14 mouse cellular contexts compared by ENCODE assay signal in the genomic region with DNA sequence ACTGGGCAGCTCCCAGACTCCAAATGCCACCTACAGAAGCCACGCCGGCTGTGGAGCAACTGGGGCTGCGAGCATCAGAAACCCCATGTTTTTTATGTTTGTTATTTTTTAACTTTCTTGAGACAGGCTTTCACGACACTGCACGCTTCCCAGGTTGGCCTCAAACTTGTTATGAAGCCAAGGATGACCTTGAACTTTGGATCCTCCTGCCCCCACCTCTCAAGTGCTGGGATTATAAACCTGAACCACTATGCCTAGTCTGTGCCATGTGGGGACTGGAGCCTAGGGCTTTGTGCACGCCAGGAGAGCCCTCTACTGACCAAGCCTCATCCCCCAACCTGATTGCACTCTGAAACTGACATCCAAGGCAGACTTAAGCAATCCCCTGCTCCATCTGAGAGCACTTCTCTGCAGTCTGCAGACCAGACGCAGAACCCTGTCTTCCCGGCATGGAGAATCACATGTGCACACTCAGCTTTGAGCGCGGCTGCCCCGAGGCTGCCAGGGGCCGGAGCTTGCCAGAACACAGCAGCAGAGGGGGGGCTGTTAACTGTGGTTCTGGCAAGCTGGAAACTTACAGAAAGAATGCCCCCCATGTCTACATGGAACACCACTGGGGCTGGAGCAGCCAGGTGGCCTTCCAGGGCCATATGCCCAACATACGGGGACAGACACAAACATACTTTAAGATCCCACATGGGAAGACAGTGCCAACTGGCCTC. TPM values are rescaled to one million over a fixed set of nuclear protein-coding genes. Genes with fewer than 3 reads are reported as not detected.
DNase-seq lines count a peak whose midpoint lies in the region; ATAC-seq and TF ChIP-seq lines count a peak whose summit lies in the region.
"Had no signal": no experiment of that assay in that cellular context is flagged by ENCODE, and none has a peak within 500 bp of the region (broad histone marks: within the 10 kb centered on the region; RNA-seq: fewer than 3 reads in every experiment).

No protein-coding gene starts in this region.

- peak; percentile 30 for TF ChIP-seq CTCF in intestine, postnatal 0 days (IDR thresholded peaks at IDR 0.05; ENCODE audit: low read depth)
- no peak; the same call in 1 of the 2 replicates for TF ChIP-seq CTCF in midbrain, postnatal 0 days (IDR thresholded peaks at IDR 0.05)

- H3K4me2 ChIP-seq in forebrain, embryonic 15.5 days (replicated peaks), result no peak overlapping the region
- no peak overlapping the region for H3K4me2 ChIP-seq in forebrain, embryonic 16.5 days (ENCODE audit: low read length)
- H3K4me2 ChIP-seq in intestine, postnatal 0 days (replicated peaks; ENCODE audit: low read depth), result no peak overlapping the region
- H3K4me2 ChIP-seq in intestine, embryonic 16.5 days (ENCODE audit: low read depth, low read length), result no peak overlapping the region
- no peak overlapping the region for H3K4me2 ChIP-seq in midbrain, postnatal 0 days (ENCODE audit: low read depth, low read length, poor library complexity, severe bottlenecking)
- no peak overlapping the region for H3K4me2 ChIP-seq in midbrain, embryonic 16.5 days (ENCODE audit: low read length)
- H3K4me2 ChIP-seq: heart, embryonic 12.5 days; lung, embryonic 14.5 days had no signal

- H3K4me1 ChIP-seq in forebrain, embryonic 15.5 days, result peaks cover 61% of the 10 kb centered on the region
- H3K4me1 ChIP-seq in forebrain, embryonic 16.5 days (replicated peaks; ENCODE audit: control insufficient read depth, insufficient read depth, low read length), result peaks cover 31% of the 10 kb centered on the region
- H3K4me1 ChIP-seq in intestine, postnatal 0 days (replicated peaks; ENCODE audit: control insufficient read depth, insufficient read depth, low read length), result no peaks in the 10 kb centered on the region
- H3K4me1 ChIP-seq in intestine, embryonic 16.5 days (ENCODE audit: control insufficient read depth, insufficient read depth, low read length), result no peaks in the 10 kb centered on the region
- no peaks in the 10 kb centered on the region for H3K4me1 ChIP-seq in midbrain, postnatal 0 days (ENCODE audit: insufficient read depth, low read length)
- H3K4me1 ChIP-seq in midbrain, embryonic 16.5 days (ENCODE audit: control insufficient read depth, insufficient read depth, low read length), result peaks cover 4% of the 10 kb centered on the region; the same call in 1 of the 2 replicates

- no peaks in the 10 kb centered on the region for H3K27me3 ChIP-seq in forebrain, embryonic 15.5 days
- no peaks in the 10 kb centered on the region for H3K27me3 ChIP-seq in forebrain, embryonic 16.5 days (replicated peaks; ENCODE audit: control insufficient read depth, insufficient read depth, low read length)
- no peaks in the 10 kb centered on the region for H3K27me3 ChIP-seq in intestine, postnatal 0 days (replicated peaks; ENCODE audit: control insufficient read depth, insufficient read depth, low read length)
- H3K27me3 ChIP-seq in intestine, embryonic 16.5 days (replicated peaks; ENCODE audit: control insufficient read depth, insufficient read depth, low read length), result no peaks in the 10 kb centered on the region
- no peaks in the 10 kb centered on the region for H3K27me3 ChIP-seq in midbrain, postnatal 0 days (ENCODE audit: insufficient read depth, low read length)
- no peaks in the 10 kb centered on the region for H3K27me3 ChIP-seq in midbrain, embryonic 16.5 days (ENCODE audit: control insufficient read depth, insufficient read depth, low read depth, low read length)
- H3K27me3 ChIP-seq: heart, embryonic 12.5 days had no signal

- H3K9me3 ChIP-seq in forebrain, embryonic 15.5 days, result no peaks in the 10 kb centered on the region
- no peaks in the 10 kb centered on the region for H3K9me3 ChIP-seq in forebrain, embryonic 16.5 days (ENCODE audit: control insufficient read depth, low read length)
- no peaks in the 10 kb centered on the region for H3K9me3 ChIP-seq in intestine, postnatal 0 days (ENCODE audit: control insufficient read depth)
- H3K9me3 ChIP-seq in intestine, embryonic 16.5 days (ENCODE audit: control insufficient read depth, low read length), result no peaks in the 10 kb centered on the region
- no peaks in the 10 kb centered on the region for H3K9me3 ChIP-seq in midbrain, postnatal 0 days (ENCODE audit: low read length)
- no peaks in the 10 kb centered on the region for H3K9me3 ChIP-seq in midbrain, embryonic 16.5 days (replicated peaks; ENCODE audit: control insufficient read depth, low read length, poor library complexity, severe bottlenecking)
- H3K9me3 ChIP-seq: G1E; heart, embryonic 12.5 days; hindbrain, embryonic 10.5 days had no signal

- peak overlapping the region; percentile 27; the same call in 1 of the 2 replicates for H3K27ac ChIP-seq in forebrain, embryonic 15.5 days (replicated peaks)
- no peak overlapping the region for H3K27ac ChIP-seq in forebrain, embryonic 16.5 days (ENCODE audit: low read length)
- no peak overlapping the region for H3K27ac ChIP-seq in intestine, postnatal 0 days (ENCODE audit: low read depth, low read length)
- H3K27ac ChIP-seq in intestine, embryonic 16.5 days (ENCODE audit: low read length), result no peak overlapping the region
- no peak overlapping the region for H3K27ac ChIP-seq in midbrain, postnatal 0 days (ENCODE audit: low read depth, low read length)
- no peak overlapping the region for H3K27ac ChIP-seq in midbrain, embryonic 16.5 days (ENCODE audit: low read length)

- peaks cover 23% of the 10 kb centered on the region; the same call in 1 of the 2 replicates for H3K36me3 ChIP-seq in forebrain, embryonic 15.5 days
- H3K36me3 ChIP-seq in forebrain, embryonic 16.5 days (ENCODE audit: control insufficient read depth, insufficient read depth), result 0 out of 2 replicates have a peak, but pooled peaks cover 3% of the 10 kb centered on the region
- peaks cover 57% of the 10 kb centered on the region for H3K36me3 ChIP-seq in intestine, postnatal 0 days (ENCODE audit: control insufficient read depth, insufficient read depth)
- H3K36me3 ChIP-seq in intestine, embryonic 16.5 days (ENCODE audit: control insufficient read depth, insufficient read depth, low read length), result peaks cover 19% of the 10 kb centered on the region; the same call in 1 of the 2 replicates
- peaks cover 34% of the 10 kb centered on the region for H3K36me3 ChIP-seq in midbrain, postnatal 0 days (ENCODE audit: insufficient read depth, low read length)
- H3K36me3 ChIP-seq in midbrain, embryonic 16.5 days (ENCODE audit: control insufficient read depth, insufficient read depth, low read length), result peaks cover 5% of the 10 kb centered on the region

- ATAC-seq in forebrain, embryonic 15.5 days (replicated peaks), result no peak
- no peak for ATAC-seq in forebrain, embryonic 16.5 days
- no peak for ATAC-seq in intestine, postnatal 0 days
- ATAC-seq in intestine, embryonic 16.5 days, result no peak
- no peak for ATAC-seq in midbrain, postnatal 0 days (ENCODE audit: low FRiP score)
- no peak for ATAC-seq in midbrain, embryonic 16.5 days

- peak; percentile 38 for DNase-seq in midbrain, postnatal 0 days (ENCODE audit: low spot score)
- no peak for DNase-seq in thymus, postnatal 25 days
- DNase-seq: adrenal gland, adult 8-10 months; gastrocnemius, postnatal 25 days; lung, embryonic 14.5 days; thymus, adult 18-20 months had no signal

- WGBS in forebrain, embryonic 15.5 days, result 80% methylated on average over 13 of the region's 13 CpGs
- WGBS in forebrain, embryonic 16.5 days, result 80% methylated on average over 13 of the region's 13 CpGs
- 87% methylated on average over 13 of the region's 13 CpGs for WGBS in intestine, postnatal 0 days
- 86% methylated on average over 13 of the region's 13 CpGs for WGBS in intestine, embryonic 16.5 days
- WGBS in midbrain, postnatal 0 days, result 84% methylated on average over 13 of the region's 13 CpGs
- whole genome bisulfite sequencing in midbrain, embryonic 16.5 days, result 89% methylated on average over 13 of the region's 13 CpGs

- H3K4me3 ChIP-seq in forebrain, embryonic 15.5 days, result no peak overlapping the region
- H3K4me3 ChIP-seq in forebrain, embryonic 16.5 days (replicated peaks; ENCODE audit: low read length), result no peak overlapping the region
- H3K4me3 ChIP-seq in intestine, postnatal 0 days (ENCODE audit: low read depth, low read length), result no peak overlapping the region
- no peak overlapping the region for H3K4me3 ChIP-seq in intestine, embryonic 16.5 days (ENCODE audit: low read length)
- no peak overlapping the region for H3K4me3 ChIP-seq in midbrain, postnatal 0 days (ENCODE audit: low read depth, low read length)
- no peak overlapping the region for H3K4me3 ChIP-seq in midbrain, embryonic 16.5 days (ENCODE audit: low read depth, low read length)
- H3K4me3 ChIP-seq: heart, embryonic 12.5 days; hindbrain, embryonic 10.5 days had no signal

- no peak overlapping the region for H3K9ac ChIP-seq in forebrain, embryonic 15.5 days (replicated peaks)
- no peak overlapping the region for H3K9ac ChIP-seq in forebrain, embryonic 16.5 days (replicated peaks; ENCODE audit: low read depth, low read length)
- no peak overlapping the region for H3K9ac ChIP-seq in intestine, postnatal 0 days (ENCODE audit: low read depth, low read length)
- no peak overlapping the region; the same call in 1 of the 2 replicates for H3K9ac ChIP-seq in intestine, embryonic 16.5 days (ENCODE audit: low read depth, low read length)
- H3K9ac ChIP-seq in midbrain, postnatal 0 days (replicated peaks; ENCODE audit: low read length, poor library complexity, severe bottlenecking), result no peak overlapping the region
- no peak overlapping the region for H3K9ac ChIP-seq in midbrain, embryonic 16.5 days (ENCODE audit: low read depth, low read length)
- H3K9ac ChIP-seq: heart, embryonic 12.5 days; lung, embryonic 14.5 days had no signal

RNA-seq across cellular contexts. Expression of a gene that starts 20.3 kb away (rescaled TPM):
- 32.6 and 34.2 TPM in 2 replicates for polyA plus RNA-seq in forebrain, embryonic 15.5 days (2015; fragmentation: Nextera tagmentation; extraction: Ambion mirVana)
- 29.5 and 31.4 TPM in 2 replicates for polyA plus RNA-seq in forebrain, embryonic 16.5 days (2015; fragmentation: Nextera tagmentation; extraction: Ambion mirVana)
- polyA plus RNA-seq in intestine, postnatal 0 days (2015; fragmentation: Nextera tagmentation; extraction: Ambion mirVana), result 5.6 and 6.2 TPM in 2 replicates
- polyA plus RNA-seq in intestine, embryonic 16.5 days (2015; fragmentation: Nextera tagmentation; extraction: Ambion mirVana), result 7.7 and 10.3 TPM in 2 replicates
- total RNA-seq in midbrain, postnatal 0 days (2014; rRNA removed), result 52.8 and 67.5 TPM in 2 replicates
- polyA plus RNA-seq in midbrain, postnatal 0 days (2015; fragmentation: Nextera tagmentation; extraction: Ambion mirVana), result 25.5 and 27.5 TPM in 2 replicates
- polyA plus RNA-seq in midbrain, embryonic 16.5 days (2015; fragmentation: Nextera tagmentation; extraction: Ambion mirVana), result 29.9 and 35.1 TPM in 2 replicates

RNA-seq across cellular contexts. Expression of a gene that starts 31.6 kb away (rescaled TPM):
- 16,767 and 16,970 TPM in 2 replicates for polyA plus RNA-seq in forebrain, embryonic 15.5 days (2015; fragmentation: Nextera tagmentation; extraction: Ambion mirVana)
- polyA plus RNA-seq in forebrain, embryonic 16.5 days (2015; fragmentation: Nextera tagmentation; extraction: Ambion mirVana), result 15,087 and 15,431 TPM in 2 replicates
- 22,808 and 23,070 TPM in 2 replicates for polyA plus RNA-seq in intestine, postnatal 0 days (2015; fragmentation: Nextera tagmentation; extraction: Ambion mirVana)
- 14,111 and 16,287 TPM in 2 replicates for polyA plus RNA-seq in intestine, embryonic 16.5 days (2015; fragmentation: Nextera tagmentation; extraction: Ambion mirVana)
- 5,191 and 5,200 TPM in 2 replicates for total RNA-seq in midbrain, postnatal 0 days (2014; rRNA removed)
- 15,915 and 17,004 TPM in 2 replicates for polyA plus RNA-seq in midbrain, postnatal 0 days (2015; fragmentation: Nextera tagmentation; extraction: Ambion mirVana)
- 13,967 and 14,266 TPM in 2 replicates for polyA plus RNA-seq in midbrain, embryonic 16.5 days (2015; fragmentation: Nextera tagmentation; extraction: Ambion mirVana)

RNA-seq across cellular contexts. Expression of a gene that starts 57.5 kb away (rescaled TPM):
- polyA plus RNA-seq in forebrain, embryonic 15.5 days (2015; fragmentation: Nextera tagmentation; extraction: Ambion mirVana), result 45.9 and 48.3 TPM in 2 replicates
- 34.8 and 40.4 TPM in 2 replicates for polyA plus RNA-seq in forebrain, embryonic 16.5 days (2015; fragmentation: Nextera tagmentation; extraction: Ambion mirVana)
- polyA plus RNA-seq in intestine, postnatal 0 days (2015; fragmentation: Nextera tagmentation; extraction: Ambion mirVana), result 9.9 and 11.7 TPM in 2 replicates
- polyA plus RNA-seq in intestine, embryonic 16.5 days (2015; fragmentation: Nextera tagmentation; extraction: Ambion mirVana), result 10.5 and 13.2 TPM in 2 replicates
- 114 and 142 TPM in 2 replicates for total RNA-seq in midbrain, postnatal 0 days (2014; rRNA removed)
- 17.4 and 19.4 TPM in 2 replicates for polyA plus RNA-seq in midbrain, postnatal 0 days (2015; fragmentation: Nextera tagmentation; extraction: Ambion mirVana)
- 23.3 and 27.7 TPM in 2 replicates for polyA plus RNA-seq in midbrain, embryonic 16.5 days (2015; fragmentation: Nextera tagmentation; extraction: Ambion mirVana)
